Mouse (Mus musculus) kidney, adult 10 weeks (tissue): ENCODE results near the gene Diaph3. TPM values are rescaled to one million over a fixed set of nuclear protein-coding genes. Genes with fewer than 3 reads are reported as not detected.

Experiments used
- polyA plus RNA-seq: library from polyadenylated mRNA; stranded (reverse); fragments of 350-450 nt; fragmentation: Illumina TruSeq; extraction: RNeasy Lipid Tissue Mini Kit (QIAGEN cat#74804); gene quantifications from one replicate; pipeline ENCODE4 v1.2.3, GENCODE M21; 2014; ENCODE audit warnings: low read depth, low replicate concordance

The Diaph3 gene
- polyA plus RNA-seq, result 0.97 TPM

DNA sequence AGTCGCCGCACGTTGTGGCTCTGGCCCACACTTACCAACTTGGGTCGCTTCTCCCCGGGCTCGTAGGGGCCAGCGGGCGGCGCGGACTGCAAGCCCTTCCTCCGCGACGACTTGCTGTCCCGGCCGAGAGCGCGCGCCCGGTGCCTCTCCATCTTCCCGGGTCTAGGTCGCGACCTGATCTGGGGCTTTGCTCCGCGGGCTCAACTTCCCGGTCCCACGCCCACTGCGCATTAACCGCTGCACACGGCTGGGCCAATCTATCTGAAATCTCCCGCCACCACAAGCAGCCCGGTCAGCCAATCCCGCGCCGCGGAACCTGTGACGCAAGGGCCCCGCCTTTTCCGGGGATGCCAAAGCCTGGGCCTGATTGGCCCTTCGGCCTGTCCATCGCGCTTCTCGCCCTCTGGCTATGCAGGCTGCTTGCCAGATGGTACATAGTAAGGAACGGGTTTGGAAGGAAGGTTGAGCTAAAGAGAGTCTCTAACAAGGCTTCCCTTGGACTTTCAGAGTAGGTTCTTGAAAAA is at the start of gene Diaph3:
Diaph3 (minus strand) TSS at position 273 of the 524 bp plus-strand sequence.

